Mouse (Mus musculus) left cerebral cortex, adult 8-10 months (tissue): ENCODE measurements around the gene Ppm1h. TPM values are rescaled to one million over a fixed set of nuclear protein-coding genes. Genes with fewer than 3 reads are reported as not detected.
A peak's percentile ranks its signal among the peaks of the same experiment; 100 is the strongest.

Experiments
- DNase-seq, 2 experiments: peaks; one replicate each; pipeline ENCODE4 v3.0.0; 2022; ENCODE audit warnings: low spot score in 2 of 2
- total RNA-seq, 4 experiments: library from RNA; stranded (reverse); gene quantifications; 2 replicates each; pipeline ENCODE4 v1.2.4; 2022

Gene Ppm1h
- total RNA-seq, 4 experiments from 2014 or later = 68.4 to 83.9 (median 75.3) TPM

GRCm38 (mm10) chr10:122887528-122888183 lies 209.1 kb downstream of the Ppm1h start:
- no peak for DNase-seq

GRCm38 (mm10) chr10:122890682-122891350 lies 212.3 kb downstream of the Ppm1h start:
- no peak for DNase-seq

DNA sequence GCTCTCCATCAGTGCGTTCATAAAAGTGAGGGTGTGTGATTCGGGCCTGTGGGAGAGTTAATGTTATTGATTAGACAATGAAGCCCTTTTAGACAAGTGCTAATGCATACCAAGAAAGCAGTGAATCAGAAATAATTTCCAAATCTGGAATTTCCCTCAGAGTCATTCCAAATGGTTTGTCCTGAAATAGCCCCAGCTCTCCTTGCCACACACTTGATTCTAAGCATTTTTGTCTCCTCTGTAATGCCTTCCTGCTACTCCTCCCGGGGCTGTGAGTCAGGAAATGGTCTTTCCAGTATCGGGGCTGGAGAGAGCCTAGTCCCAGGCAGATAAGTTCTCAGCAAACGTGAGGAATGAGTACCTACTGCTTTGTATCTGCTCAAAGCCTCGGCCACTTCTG lies 212.9 kb downstream of the Ppm1h start:
- DNase-seq = no peak

- DNase-seq = no peak
These were observed 216.1 kb downstream of the Ppm1h start for GRCm38 (mm10) chr10:122894555-122895069.

- no peak for DNase-seq
These were observed 216.7 kb downstream of the Ppm1h start for GRCm38 (mm10) chr10:122895121-122895770.

DNA sequence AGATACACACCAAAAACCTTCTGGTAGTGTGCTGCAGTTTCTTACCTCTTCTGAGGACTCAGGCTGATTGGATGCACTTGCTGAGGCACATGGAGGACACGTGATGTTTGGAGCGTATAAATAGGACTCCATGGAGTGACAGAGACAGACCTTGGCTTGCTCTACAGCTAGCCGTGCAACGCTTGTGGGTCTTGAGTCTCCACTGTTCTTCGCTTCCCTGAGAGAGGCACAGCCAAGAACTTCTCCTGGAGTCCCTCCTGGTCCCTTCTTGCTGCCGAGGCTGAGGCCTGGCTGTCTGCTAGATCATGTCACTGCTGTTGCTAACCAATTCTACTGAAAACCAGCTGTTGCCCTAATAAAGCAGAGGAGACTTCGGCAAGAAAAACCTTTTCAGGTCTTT lies 221.4 kb downstream of the Ppm1h start:
- DNase-seq = no peak

DNA sequence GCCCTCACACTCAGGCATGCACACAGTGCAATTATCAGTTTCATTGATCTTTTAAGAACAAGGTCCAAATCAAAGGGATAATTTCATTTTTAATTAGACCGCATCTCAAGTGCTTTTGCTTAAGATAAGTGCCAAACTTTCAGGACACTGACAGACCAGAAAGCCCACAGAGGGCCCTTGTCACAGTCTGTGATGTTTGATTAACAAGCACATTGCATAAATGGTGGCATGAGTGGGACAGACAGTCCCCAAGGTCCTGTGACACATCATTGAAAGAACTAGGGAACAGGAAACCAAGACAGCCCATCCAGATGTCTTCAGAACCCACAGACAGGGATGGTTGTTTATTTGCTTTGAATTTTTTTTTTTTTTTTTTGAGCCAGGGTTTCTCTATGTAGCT lies 221.9 kb downstream of the Ppm1h start:
- no peak for DNase-seq

- no peak for DNase-seq
These were observed 222.8 kb downstream of the Ppm1h start for GRCm38 (mm10) chr10:122901379-122901778.

- DNase-seq = no peak
These were observed 231.0 kb downstream of the Ppm1h start for GRCm38 (mm10) chr10:122909406-122910032.

DNA sequence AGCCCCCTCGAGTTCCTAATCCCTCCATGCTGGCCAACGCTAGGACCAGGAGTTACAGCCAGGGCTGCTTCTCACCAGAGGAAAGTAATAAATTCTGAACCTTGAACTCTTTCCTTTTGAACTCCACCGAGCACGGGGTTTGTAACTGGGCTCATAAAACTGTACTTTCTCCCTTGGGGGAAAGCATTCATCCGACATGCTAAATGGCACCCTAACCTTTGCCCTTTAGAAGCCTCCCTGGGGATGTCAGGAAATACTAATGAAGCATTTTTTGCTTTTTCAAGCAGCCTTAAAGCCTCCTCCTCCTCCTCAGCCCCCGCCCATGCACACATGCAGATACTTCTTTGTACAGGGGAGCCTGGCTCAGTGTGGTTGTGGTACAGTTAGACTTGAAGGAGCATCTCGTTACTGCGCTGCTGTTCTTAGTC lies 232.2 kb downstream of the Ppm1h start:
- DNase-seq = no peak

GRCm38 (mm10) chr10:122911668-122912067 lies 233.1 kb downstream of the Ppm1h start:
- DNase-seq = no peak

DNA sequence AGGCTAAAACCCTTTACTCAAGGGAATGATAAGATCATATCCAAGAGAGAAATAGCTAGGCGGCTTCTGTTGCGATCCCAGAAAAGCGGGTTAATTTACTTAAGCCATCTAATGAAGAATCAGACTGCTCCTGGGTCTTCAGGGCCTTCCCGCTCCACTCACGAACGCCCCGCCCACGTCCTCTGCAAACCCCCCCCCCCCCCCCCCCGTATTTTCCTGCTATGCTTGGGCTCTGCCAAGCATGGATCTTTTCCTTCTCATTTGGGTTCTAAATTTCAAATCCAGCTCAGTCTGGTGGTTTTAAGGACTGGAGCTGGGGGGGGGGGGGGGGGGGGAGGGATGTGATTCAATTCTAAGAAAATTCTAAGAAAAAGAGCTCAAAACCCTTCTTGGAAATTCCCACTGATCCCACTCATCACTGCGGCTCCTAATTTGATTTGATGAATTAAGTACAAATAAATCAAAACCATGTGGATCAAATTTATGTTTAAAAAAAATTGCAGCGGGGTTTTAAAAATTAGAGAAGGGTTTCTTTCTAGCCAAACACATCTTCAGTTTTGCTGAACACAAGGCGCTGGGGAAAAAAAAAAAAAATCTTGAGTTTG lies 233.6 kb downstream of the Ppm1h start:
- DNase-seq = no peak

DNA sequence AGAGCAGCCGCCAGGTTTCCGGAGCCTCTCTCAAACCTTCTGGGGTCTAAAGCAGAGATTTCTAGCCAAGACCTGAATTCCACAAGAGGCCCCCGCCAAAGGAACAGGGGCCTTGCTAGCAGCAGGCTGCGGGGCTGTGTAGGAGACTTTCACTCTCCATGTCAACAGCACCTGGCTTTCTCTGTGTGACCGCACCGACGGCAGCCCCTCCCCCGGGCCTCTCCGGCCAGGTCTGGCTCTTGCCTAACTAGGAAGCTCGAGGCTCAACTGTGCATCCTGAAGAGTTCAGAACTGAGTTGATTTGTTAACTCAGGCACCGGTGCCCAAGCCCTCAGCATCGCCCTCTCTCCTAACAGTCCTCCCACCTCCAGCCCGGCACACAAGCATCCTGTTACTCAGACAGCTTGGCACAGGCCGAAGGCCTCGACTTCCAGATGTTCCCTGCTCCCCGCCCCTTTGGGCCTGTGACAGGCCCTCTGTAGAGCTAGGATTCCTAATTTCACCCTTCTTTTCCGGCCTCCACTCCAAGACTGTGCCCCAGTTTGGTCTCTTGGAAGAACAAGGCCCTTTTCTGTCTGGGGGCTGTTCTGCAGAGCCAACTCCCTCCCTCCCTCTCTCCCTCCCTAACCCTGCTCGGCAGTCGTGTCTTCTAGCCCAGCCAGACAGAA lies 234.3 kb downstream of the Ppm1h start:
- peak; percentile 46 to 86 for DNase-seq

GRCm38 (mm10) chr10:122913393-122913792 lies 234.8 kb downstream of the Ppm1h start:
- DNase-seq = no peak

GRCm38 (mm10) chr10:122915905-122916304 lies 237.3 kb downstream of the Ppm1h start:
- DNase-seq = no peak

- no peak for DNase-seq
These were observed 239.2 kb downstream of the Ppm1h start for GRCm38 (mm10) chr10:122917648-122918324.

DNA sequence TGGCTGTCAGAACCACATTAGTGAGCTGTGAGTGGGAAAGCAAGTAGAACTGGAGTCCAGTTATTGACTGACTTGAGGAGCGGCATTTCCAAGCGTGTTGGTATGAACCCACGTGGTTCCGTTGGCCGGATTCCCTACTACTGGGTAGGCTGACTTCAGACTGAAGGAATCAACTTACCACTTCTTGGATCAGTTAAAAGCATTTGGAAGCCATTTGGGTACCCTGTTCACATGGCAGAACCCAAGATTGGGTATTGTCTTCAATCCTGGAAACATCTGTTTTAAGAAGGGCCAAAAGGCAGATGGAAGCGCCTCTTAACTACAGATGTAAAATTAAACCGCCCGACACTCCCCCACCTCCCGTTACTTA lies 239.7 kb downstream of the Ppm1h start:
- DNase-seq = no peak

GRCm38 (mm10) chr10:122918754-122919153 lies 240.2 kb downstream of the Ppm1h start:
- DNase-seq = no peak

- no peak for DNase-seq
These were observed 240.9 kb downstream of the Ppm1h start for GRCm38 (mm10) chr10:122919416-122919815.

- no peak for DNase-seq
These were observed 241.7 kb downstream of the Ppm1h start for GRCm38 (mm10) chr10:122920218-122920795.
